Comparison of ENCODE assay signal across 9 mouse cellular contexts in genomic region chr6:24956586-24956973, GRCm38 (mm10). TPM values are rescaled to one million over a fixed set of nuclear protein-coding genes. Genes with fewer than 3 reads are reported as not detected.
DNase-seq lines count a peak whose midpoint lies in the region; ATAC-seq lines count a peak whose summit lies in the region.
"Had no signal": no experiment of that assay in that cellular context is flagged by ENCODE, and none has a peak within 500 bp of the region (broad histone marks: within the 10 kb centered on the region; RNA-seq: fewer than 3 reads in every experiment).

No protein-coding gene starts in this region.

- no peaks in the 10 kb centered on the region for H3K36me3 ChIP-seq in heart, embryonic 16.5 days (ENCODE audit: control insufficient read depth, insufficient read depth)
- no peaks in the 10 kb centered on the region for H3K36me3 ChIP-seq in embryonic facial prominence, embryonic 11.5 days (replicated peaks; ENCODE audit: control insufficient read depth, insufficient read depth, low read depth, low read length)
- H3K36me3 ChIP-seq in hindbrain, embryonic 14.5 days (replicated peaks; ENCODE audit: control insufficient read depth, insufficient read depth) = no peaks in the 10 kb centered on the region
- H3K36me3 ChIP-seq in midbrain, embryonic 12.5 days = no peaks in the 10 kb centered on the region
- H3K36me3 ChIP-seq: G1E had no signal

- no peak for DNase-seq in heart, adult 8-10 months (ENCODE audit: low spot score)
- no peak for DNase-seq in embryonic facial prominence, embryonic 11.5 days (ENCODE audit: low spot score)
- no peak for DNase-seq in hindbrain, embryonic 14.5 days (ENCODE audit: low spot score)
- DNase-seq in urinary bladder, postnatal 25 days (ENCODE audit: low spot score) = no peak
- DNase-seq in adrenal gland, postnatal 14 days = no peak
- DNase-seq in urinary bladder, postnatal 36 days (ENCODE audit: low spot score in 2 of 2) = no peak

- peak overlapping the region; percentile 100 for H3K4me2 ChIP-seq in heart, embryonic 16.5 days (ENCODE audit: low read depth, low read length)
- peak overlapping the region; percentile 98; the same call in 1 of the 2 replicates for H3K4me2 ChIP-seq in embryonic facial prominence, embryonic 11.5 days (ENCODE audit: low read depth, low read length)
- peak overlapping the region; percentile 81 for H3K4me2 ChIP-seq in hindbrain, embryonic 14.5 days (replicated peaks)
- peak overlapping the region; percentile 90 for H3K4me2 ChIP-seq in midbrain, embryonic 12.5 days (replicated peaks)

- peak overlapping the region; percentile 65 for H3K4me3 ChIP-seq in heart, embryonic 16.5 days (ENCODE audit: low read length)
- H3K4me3 ChIP-seq in embryonic facial prominence, embryonic 11.5 days (ENCODE audit: low read depth, low read length) = no peak overlapping the region
- H3K4me3 ChIP-seq in hindbrain, embryonic 14.5 days (replicated peaks; ENCODE audit: low read length) = peak overlapping the region; percentile 85
- H3K4me3 ChIP-seq in midbrain, embryonic 12.5 days = peak overlapping the region; percentile 70

- peaks cover 6% of the 10 kb centered on the region; the same call in 1 of the 2 replicates for H3K4me1 ChIP-seq in heart, embryonic 16.5 days (ENCODE audit: control insufficient read depth, insufficient read depth, low read length)
- no peaks in the 10 kb centered on the region for H3K4me1 ChIP-seq in embryonic facial prominence, embryonic 11.5 days (ENCODE audit: control insufficient read depth, insufficient read depth, low read length)
- H3K4me1 ChIP-seq in hindbrain, embryonic 14.5 days (replicated peaks; ENCODE audit: control insufficient read depth, insufficient read depth, low read length) = peaks cover 4% of the 10 kb centered on the region; the same call in 1 of the 2 replicates
- H3K4me1 ChIP-seq in midbrain, embryonic 12.5 days = peaks cover 4% of the 10 kb centered on the region; the same call in 1 of the 2 replicates

- no peak overlapping the region for H3K9ac ChIP-seq in heart, embryonic 16.5 days (ENCODE audit: low read length)
- no peak overlapping the region for H3K9ac ChIP-seq in embryonic facial prominence, embryonic 11.5 days (replicated peaks; ENCODE audit: low read length)
- peak overlapping the region; percentile 91 for H3K9ac ChIP-seq in hindbrain, embryonic 14.5 days
- peak overlapping the region; percentile 78 for H3K9ac ChIP-seq in midbrain, embryonic 12.5 days (replicated peaks)

- H3K27ac ChIP-seq in heart, embryonic 16.5 days (ENCODE audit: low read length) = no peak overlapping the region
- no peak overlapping the region for H3K27ac ChIP-seq in embryonic facial prominence, embryonic 11.5 days (replicated peaks; ENCODE audit: low read depth, low read length)
- peak overlapping the region; percentile 90 for H3K27ac ChIP-seq in hindbrain, embryonic 14.5 days
- H3K27ac ChIP-seq in midbrain, embryonic 12.5 days (replicated peaks) = peak overlapping the region; percentile 79

- H3K9me3 ChIP-seq in heart, embryonic 16.5 days (replicated peaks; ENCODE audit: control insufficient read depth, low read length) = no peaks in the 10 kb centered on the region
- H3K9me3 ChIP-seq in embryonic facial prominence, embryonic 11.5 days (replicated peaks; ENCODE audit: control insufficient read depth, low read length) = no peaks in the 10 kb centered on the region
- H3K9me3 ChIP-seq in hindbrain, embryonic 14.5 days (ENCODE audit: control insufficient read depth, low read length) = no peaks in the 10 kb centered on the region
- no peaks in the 10 kb centered on the region for H3K9me3 ChIP-seq in midbrain, embryonic 12.5 days

- 0% methylated on average over 2 of the region's 5 CpGs for WGBS in heart, embryonic 16.5 days
- WGBS in embryonic facial prominence, embryonic 11.5 days = 47% methylated on average over 4 of the region's 5 CpGs
- 33% methylated on average over 4 of the region's 5 CpGs for WGBS in hindbrain, embryonic 14.5 days
- 0% methylated on average over 2 of the region's 5 CpGs for WGBS in midbrain, embryonic 12.5 days

- no peak for ATAC-seq in heart, embryonic 16.5 days (replicated peaks; ENCODE audit: extremely low read depth, insufficient read depth, low FRiP score)
- ATAC-seq in embryonic facial prominence, embryonic 11.5 days (replicated peaks; ENCODE audit: insufficient number of reproducible peaks, low FRiP score, low TSS enrichment, low read depth) = peak; percentile 16
- ATAC-seq in hindbrain, embryonic 14.5 days (ENCODE audit: low FRiP score) = no peak; the same call in 1 of the 2 replicates
- no peak for ATAC-seq in midbrain, embryonic 12.5 days (ENCODE audit: low FRiP score, low read depth)

- peaks cover 19% of the 10 kb centered on the region for H3K27me3 ChIP-seq in heart, embryonic 16.5 days (ENCODE audit: control insufficient read depth, insufficient read depth, low read length)
- peaks cover 2% of the 10 kb centered on the region; the same call in 1 of the 2 replicates for H3K27me3 ChIP-seq in embryonic facial prominence, embryonic 11.5 days (ENCODE audit: control insufficient read depth, insufficient read depth, low read length)
- H3K27me3 ChIP-seq in hindbrain, embryonic 14.5 days (ENCODE audit: control insufficient read depth, insufficient read depth, low read length) = no peaks in the 10 kb centered on the region
- H3K27me3 ChIP-seq in midbrain, embryonic 12.5 days = peaks cover 8% of the 10 kb centered on the region

RNA-seq across cellular contexts. Expression of gene Tmem229a, which starts 0.5 kb away (rescaled TPM):
- polyA plus RNA-seq in heart, embryonic 16.5 days (2015; fragmentation: Nextera tagmentation; extraction: Ambion mirVana) = 0.08 and 0.11 TPM in 2 replicates
- total RNA-seq in heart, adult 8-10 months (2022) = under 1 TPM in 1 of 4 experiments, not detected in 3; 0.05 TPM
- 0.96 and 1.0 TPM in 2 replicates for polyA plus RNA-seq in embryonic facial prominence, embryonic 11.5 days (2014; fragmentation: Nextera tagmentation; extraction: Ambion mirVana)
- 4.2 and 7.8 TPM in 2 replicates for polyA plus RNA-seq in hindbrain, embryonic 14.5 days (2014; fragmentation: Nextera tagmentation; extraction: Ambion mirVana)
- 1.9 and 2.5 TPM in 2 replicates for polyA plus RNA-seq in midbrain, embryonic 12.5 days (2016; fragmentation: Nextera tagmentation; extraction: Ambion mirVana)
- 0.33 and 0.38 TPM in 2 replicates for total RNA-seq in adrenal gland, postnatal 14 days (2021)
- polyA plus RNA-seq: G1E had no signal

Comparison
In these comparisons a context has a peak if more than half of its experiments do, and no peak if none do; other contexts are left out.
1. H3K27ac ChIP-seq: peak in hindbrain, embryonic 14.5 days (single experiment) and midbrain, embryonic 12.5 days (single experiment); none in heart, embryonic 16.5 days (single experiment) and embryonic facial prominence, embryonic 11.5 days (single experiment).
2. H3K9ac ChIP-seq: peak in hindbrain, embryonic 14.5 days (single experiment) and midbrain, embryonic 12.5 days (single experiment); none in heart, embryonic 16.5 days (single experiment) and embryonic facial prominence, embryonic 11.5 days (single experiment).
3. Peak in every context shown above with its lines, with median percentiles within 50 percentile points of each other: H3K4me2 ChIP-seq.